Mouse (Mus musculus): ENCODE results near the gene Ppp1r2.

Gene Ppp1r2

DNA sequence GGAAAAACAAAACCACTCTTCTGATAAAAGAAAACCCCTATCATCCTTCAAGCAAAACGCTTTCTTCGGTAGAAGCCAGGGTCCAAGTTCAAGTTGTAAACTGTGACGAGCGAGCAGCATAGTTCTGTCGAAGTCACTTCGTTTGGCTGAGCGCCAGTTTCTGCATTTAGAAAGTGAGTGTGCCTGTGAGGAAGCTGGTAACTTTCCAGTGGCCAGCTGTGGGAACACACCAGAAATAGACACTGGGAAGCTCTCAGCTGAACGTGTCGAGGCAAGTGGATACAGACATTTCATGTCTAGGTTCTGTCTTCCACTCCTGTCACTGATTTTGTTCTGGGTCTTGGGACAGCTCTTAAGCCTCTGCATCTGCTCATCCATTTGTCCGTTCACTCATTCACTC is 15.2 kb upstream of the Ppp1r2 start:
- peak; percentile 15 to 32 for DNase-seq

DNA sequence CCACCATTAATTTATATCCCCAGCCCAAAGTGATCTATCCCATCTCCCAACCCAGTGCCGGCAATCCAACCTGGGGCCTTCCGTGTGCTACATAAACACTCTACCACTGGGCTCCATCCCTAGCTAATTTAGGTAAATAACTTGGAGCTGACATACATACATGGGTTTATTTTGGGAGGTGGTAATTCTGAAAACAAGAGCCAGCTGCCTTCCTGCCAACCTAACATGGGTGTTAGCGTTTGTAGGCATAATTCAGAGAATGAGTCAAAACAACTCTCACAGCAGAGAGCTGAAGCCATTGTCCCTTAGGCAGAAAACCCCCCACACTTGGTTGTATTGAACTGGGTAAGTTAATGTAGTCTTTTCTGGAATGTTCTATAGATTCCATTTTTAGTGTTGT is 12.6 kb upstream of the Ppp1r2 start:
- no peak for DNase-seq

DNA sequence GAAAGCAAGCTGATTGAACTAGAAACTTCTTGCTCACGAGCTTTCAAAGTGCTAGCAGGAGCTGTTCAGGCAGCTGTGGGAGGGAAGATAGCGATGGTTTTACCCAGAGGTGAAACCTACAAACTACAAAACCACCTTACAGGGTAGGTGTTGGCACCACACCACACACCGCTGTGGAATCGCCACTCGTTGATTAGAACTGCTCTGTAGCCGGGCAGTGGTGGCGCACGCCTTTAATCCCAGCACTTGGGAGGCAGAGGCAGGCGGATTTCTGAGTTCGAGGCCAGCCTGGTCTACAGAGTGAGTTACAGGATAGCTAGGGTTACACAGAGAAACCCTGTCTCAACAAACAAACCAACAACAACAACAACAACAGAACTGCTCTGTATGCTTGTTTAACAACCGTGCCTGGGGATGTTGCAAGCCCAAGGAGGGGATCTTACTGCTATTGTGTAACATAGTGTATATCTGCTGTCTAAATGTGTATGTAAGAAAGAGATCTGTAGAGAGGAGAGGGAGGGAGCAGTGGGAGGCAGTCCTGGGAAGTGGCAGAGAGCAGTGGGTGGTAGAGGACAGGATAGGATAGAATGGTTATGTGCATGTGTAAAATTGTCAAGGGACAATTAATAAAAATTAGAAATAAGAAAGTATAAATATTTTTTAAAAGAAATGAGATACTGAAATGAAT is 11.9 kb upstream of the Ppp1r2 start:
- no peak for DNase-seq

DNA sequence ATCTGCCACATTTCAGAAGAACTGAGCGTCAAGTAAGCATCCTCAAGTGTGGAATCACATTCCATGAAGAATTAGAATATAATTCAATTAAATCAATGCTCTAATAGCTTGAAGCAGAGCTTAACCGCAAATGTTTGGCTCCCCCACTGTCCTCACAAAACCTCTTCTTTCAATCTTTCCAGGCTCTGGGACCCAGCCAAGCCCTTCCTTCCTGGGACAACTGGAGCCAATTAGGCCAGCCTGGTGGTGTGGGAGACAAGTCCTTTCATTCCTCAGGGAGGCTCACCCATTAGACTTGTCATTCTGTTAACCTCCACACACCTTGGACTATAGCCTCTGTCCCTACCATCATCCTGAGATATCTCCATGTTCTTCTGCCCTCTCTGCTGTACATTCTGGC is 6.9 kb upstream of the Ppp1r2 start:
- peak; percentile 24 to 63 for DNase-seq

DNA sequence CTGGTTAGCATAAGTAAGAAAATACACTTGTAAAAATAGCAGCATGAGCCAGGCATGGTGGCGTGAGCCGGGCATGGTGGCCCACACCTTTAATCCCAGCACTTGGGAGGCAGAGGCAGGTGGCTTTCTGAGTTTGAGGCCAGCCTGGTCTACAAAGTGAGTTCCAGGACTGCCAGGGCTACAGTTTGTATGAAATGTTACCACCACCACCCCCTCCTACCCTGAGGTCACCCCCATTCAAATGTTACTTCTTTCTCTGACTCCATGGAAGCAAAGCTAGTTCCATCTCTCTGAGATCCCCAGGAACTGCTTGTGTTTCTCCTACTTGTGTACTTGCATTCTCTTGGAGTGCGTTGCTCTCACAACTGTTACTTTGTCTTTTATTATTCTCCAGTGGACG is 5.1 kb upstream of the Ppp1r2 start:
- no peak for DNase-seq

DNA sequence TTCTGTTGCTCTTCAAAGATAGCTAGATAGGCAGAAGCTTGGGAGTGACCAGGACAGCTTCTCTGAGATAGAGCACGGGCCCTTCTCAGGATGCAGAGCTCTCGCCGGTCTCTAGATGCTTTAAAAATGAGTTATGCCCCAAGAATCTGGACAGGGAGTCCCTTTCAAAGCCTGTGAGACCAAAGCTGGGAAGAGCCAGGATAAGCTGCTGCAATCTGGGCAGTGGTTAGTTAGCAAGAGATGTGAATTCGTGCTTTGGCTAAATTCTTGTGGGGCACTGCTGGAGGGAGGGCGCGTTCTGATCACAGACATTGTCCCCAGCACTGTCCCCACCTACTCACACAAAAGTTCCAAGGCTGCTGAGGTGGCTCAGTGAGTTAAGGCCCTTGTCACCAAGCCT is 3.5 kb upstream of the Ppp1r2 start:
- DNase-seq = no peak

DNA sequence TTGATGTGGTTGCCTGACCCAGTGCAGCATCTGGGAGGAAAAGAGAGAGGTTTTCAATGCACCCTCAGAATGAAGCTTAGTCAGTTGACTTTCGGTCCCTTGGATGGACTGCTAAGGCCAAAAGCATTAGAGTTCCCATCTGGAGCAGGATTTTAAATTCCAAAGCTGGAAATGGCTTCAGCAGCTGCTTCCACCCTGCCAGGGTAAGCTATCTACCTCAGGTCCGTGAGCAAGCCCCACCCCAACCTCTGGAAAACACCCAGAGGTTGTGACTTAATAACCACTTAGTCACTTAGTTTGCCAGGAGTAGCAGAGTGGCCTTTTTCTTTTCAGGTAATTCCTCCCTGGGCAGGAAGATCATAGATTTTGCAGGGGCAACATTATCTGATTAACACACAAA is 3.0 kb upstream of the Ppp1r2 start:
- DNase-seq = no peak

DNA sequence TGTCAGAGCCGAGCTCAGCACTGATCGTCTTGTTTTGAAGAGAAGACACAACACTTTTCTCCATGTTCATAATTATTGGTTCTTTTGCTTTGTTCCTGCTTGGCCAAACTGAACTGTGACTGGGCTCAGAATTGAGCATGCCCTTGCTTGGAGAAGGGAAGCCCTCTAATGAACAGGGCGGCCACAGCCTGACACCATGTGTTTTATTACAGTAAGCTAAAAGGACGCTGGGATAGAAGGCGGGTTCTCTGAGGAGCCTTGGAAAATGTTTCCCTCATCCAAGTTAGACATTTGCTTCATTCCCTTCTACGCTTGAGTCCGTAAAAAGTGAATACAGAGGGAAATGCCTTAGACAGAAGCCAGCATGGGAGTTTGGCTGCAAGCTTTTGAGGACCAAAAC is 1.9 kb upstream of the Ppp1r2 start:
- DNase-seq = no peak

DNA sequence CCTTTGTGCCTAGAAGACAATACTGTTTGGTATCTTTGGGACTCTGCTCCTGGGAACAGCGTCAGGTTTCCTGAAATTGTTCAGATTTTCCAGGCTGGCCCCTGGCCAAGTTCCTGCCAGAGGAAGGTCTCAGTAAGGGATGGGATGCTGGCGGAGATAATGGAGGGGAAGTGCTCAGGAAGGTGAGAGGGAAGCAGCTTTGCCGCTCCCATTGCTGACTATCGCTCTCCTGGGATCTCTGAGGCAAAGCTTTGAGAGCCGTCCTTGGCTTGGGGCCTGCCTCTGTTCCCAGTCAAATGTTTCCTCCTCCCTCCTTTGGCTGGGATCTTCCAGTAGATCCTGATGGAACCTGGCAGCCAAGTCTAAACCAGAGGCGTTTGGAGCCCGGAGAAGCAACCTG is 1.5 kb upstream of the Ppp1r2 start:
- DNase-seq = peak; percentile 68 to 72

DNA sequence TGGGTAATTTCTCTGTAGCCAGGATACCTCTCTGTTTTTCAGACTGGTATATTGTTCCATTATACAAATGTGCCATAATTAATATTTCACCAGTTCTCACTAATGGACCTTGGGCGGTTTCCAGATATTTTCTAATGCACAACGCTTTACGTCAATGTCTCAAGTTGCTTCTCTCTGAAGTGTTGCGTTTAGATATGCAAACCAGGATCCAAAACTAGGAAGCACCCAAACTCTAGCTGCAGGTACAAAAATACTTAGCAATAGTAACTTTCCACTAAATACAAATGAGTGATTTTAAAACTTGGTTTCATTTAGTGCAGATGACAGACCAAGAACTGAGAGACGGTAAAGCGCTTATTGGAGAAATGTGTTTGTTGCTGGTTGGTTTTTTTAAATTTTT is 993 bp downstream of the Ppp1r2 start:
- DNase-seq = peak in 1 of 2 experiments; percentile 13

DNA sequence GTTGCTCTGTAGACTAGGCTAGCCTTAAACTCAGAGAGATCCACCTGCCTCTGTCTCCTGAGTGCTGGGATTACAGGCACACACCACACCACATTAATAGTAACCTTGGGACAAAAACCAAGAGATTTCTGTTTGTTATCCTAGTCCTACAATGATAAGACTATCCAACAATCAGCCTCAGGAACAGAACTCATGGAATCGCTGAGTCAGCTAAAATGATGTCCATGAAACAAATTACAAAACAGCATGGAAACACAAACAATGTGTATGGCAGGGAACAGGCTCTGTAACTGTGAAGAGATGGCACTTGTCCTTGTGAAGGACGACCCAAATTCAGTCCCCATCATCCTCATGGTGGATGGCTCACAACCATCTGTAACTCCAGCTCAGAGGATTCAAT is 8.4 kb downstream of the Ppp1r2 start:
- no peak for DNase-seq

DNA sequence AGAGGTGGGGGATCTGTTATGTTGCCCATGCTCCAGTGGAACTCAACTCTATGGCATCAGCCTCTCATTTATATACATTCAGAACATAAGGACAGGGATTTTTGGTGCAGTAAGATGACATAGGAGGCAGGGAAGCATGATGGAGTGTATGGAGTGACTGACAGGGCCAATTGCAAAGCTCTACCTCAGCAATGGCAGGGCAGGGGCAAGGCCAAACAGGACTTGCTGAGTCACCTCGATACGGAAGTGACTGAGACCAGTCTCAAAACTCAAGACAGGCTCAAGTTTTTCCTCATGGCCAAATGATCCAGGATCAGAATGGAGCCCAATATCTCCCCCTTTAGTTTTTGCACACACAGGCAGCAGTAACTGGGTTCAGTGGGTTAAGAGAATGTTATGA is 18.9 kb downstream of the Ppp1r2 start:
- DNase-seq = no peak

DNA sequence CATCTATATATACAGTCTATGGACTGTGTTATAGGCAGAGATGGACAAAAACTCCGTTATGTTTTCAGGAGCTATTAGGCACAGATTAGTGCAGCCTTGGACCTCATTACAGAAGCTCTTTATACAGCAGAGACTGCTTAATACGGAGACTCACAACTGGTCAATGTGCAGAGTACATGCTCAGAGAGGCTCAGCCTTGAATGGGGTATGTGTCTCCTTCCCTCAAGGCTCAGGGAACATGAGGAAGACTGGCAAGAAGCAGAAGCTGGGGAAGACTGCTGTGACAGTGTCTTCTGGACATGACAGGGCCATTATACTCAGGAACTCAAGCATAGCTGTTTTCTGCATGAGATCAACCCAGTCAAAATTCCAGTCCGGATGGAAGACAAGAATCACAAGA is 19.4 kb downstream of the Ppp1r2 start:
- no peak for DNase-seq

DNA sequence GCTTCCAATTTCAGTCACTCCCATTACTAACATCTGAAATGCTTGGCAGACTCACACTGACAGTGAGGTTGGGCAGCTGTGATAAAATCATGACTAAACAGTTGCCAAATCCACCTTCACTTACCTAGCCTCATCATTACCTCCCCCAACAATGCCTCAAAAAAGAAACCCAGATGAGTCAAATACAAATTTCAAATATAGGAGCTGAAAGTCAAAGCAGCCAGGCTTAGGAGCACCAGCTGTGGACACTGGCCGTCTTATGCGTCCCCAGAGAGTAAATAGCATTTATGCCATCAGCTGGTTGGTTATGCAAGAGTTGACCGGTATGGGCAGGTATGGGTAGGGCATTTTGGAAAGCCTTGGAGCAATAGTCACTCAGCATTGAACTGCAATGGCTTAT is 25.7 kb downstream of the Ppp1r2 start:
- DNase-seq = no peak

DNA sequence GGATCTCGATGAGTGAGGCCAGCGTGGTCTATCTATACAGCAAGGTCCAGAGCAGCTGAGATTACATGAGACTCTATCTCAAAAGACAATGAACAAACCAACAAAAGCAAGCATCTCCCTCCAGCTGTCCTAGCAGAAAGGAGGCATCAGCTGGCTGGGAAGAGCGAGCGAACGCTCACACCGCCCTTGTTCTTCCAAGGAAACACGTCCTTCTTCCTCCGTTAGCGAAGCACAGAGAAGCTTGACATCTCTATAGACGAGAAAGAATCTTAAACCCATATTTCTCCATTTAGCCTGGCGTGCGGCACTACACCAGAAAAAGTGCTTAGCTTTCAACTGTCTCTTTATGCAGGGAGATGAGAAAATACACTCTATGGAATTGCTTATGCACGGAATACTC is 26.4 kb downstream of the Ppp1r2 start:
- no peak for DNase-seq

DNA sequence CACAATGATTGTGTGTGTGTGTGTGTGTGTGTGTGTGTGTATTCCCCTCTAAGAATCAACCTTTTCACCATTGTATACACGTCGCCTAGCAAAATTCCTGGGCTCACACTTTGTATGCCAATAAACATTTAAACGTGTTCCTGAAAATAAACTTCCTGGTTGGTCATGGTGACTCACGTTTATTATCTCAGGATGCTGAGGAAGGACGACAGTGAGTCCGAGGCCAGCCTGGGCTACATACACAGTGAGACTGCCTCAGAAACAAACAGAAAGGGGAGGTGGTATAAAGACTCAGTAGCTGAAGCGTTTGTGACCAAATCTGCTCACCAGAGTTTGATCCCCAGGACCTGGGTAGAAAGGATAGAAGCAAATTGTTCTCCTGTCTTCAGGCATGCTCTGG is 27.6 kb downstream of the Ppp1r2 start:
- DNase-seq = no peak

DNA sequence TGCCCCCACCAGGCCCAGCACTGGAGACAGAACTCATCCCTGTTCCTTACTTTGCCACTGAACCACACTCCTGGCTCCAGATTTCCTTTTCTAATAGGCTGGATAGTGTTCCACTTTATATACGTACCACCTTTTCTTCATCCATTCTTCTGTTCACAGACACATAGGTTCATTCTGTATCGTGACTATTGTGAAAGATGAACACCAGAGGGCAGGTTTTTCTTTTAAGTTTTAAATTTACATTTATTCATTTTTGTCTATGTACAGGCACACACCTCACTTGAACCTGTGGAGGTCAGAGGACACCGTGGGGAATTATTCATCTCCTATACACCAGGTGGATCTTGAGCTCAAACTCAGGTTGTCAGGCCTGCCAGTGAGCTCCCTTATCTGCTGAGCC is 31.0 kb downstream of the Ppp1r2 start:
- no peak for DNase-seq

DNA sequence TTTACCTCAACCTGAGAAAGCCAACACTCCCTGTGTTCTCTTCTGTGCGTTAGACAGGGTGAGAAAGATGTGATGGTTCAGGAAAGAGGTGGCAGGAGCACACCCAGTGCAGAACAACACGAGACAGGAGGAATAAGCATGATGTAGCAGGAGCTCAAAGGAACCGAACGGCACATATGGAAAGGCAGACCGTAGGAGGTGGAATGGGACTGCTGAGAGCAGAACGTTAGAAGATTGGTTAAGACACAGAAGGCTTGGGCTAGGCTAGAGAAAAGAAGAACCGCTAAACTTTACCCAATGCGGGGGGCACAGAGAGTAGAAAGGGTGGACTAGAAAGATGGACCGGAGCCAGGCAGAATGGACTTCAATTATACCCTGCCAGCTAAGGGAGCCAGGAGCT is 33.6 kb downstream of the Ppp1r2 start:
- no peak for DNase-seq

DNA sequence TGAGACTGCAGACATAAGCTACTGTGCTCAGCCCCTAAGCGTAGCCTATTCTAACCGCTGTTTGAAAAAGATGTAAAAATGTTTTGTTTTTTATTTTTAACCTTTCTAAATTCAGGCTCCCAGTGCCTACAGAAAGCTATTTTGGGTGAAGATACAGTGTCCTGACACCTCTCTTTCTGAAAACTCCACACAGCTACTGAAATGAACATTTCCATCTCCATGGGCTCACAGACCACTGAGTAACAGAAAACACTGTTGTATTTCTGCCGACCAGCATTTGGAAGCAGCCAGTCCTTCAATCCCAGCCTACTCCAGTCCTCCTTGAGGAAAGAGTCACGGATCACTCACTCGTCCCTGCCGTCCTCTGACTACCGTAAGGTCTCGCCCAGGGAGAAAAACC is 34.5 kb downstream of the Ppp1r2 start:
- no peak for DNase-seq

DNA sequence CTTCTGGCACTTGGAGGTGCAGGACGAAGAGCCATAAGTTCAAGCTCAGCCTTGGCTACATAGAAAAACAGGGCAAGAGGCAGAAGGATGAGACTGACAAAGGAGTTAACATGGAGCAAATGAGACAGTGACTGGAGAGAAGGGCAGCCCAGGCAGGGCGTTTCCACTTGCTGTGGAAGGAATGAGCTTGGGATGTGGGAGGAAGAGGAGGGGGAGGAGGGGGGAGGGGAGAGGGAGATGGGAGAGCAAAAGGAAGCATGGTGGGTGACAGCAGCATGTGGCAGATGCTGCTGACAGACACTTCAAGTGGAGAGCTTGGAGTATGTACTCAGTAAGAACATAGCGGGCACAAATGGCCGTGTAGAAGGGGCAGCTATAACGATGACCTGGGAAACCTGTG is 36.8 kb downstream of the Ppp1r2 start:
- no peak for DNase-seq

DNA sequence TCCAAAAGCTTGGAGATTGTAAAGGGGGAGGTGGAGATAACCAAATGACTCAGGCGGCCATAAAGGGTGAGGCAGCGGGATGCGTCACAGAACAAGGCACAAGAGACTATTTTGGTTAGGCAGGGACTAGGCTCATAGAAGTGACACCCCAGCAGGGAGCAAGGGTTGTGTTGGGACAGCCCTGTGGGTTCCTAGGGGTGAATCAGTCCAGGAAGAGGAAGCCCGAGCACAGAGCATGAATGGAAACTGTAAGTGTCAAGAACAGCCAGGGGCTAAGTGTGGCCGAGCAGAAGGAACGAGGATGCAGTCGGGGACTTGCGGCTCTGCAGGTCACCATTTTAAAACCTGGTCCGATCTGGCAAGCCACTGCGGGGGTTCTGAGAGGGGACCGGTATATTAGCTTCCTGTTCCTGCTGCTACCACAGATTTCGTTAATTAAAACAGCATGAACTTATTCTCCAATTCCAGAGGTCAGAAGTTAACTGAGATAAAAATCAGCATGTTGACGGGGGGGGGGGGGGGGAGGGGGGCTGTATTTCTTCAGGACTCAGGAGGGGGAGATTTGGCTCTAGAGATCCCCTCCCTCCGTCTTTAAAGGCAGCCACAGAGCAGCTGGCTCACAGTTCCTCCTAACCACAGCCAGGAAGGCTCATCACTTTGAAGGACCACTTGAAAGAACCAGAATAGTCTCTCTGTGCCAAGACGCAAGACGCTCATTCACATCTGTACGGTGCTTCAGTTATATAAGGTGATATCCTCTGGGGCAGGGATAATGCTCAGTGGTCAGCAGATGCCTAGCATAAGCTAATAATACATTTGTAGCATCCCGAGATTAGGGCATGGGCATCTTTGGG is 39.4 kb downstream of the Ppp1r2 start:
- peak; percentile 18 to 26 for DNase-seq

DNA sequence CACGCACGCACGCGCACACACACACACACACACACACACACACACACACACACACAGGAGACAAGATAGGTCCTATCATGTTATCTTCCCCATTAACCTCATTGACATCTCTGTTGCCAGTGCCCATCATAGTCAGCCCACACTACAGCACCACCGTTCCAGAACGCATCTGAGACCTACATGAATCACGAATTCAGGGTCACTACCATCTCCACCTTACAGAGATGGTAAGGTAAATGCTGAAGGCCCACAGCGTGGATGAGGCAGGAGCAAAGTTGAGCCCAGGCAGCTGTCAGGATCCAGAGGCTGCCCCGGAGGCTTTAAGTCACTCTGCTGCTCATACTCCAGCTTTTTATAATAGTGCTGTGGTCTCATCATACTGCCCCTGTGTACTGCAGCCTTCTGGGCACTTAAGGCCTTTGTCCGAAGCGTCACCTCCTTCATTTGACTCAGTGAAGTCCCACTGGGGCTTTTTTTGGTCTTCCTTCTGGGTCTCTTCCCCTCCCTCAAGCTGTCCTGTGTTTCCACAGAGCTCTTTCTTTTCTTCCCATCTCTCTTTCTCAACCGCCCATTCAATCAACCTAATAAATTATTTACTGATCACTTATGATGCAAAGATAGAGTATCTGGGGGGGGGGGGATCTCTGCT is 40.1 kb downstream of the Ppp1r2 start:
- DNase-seq = no peak

DNA sequence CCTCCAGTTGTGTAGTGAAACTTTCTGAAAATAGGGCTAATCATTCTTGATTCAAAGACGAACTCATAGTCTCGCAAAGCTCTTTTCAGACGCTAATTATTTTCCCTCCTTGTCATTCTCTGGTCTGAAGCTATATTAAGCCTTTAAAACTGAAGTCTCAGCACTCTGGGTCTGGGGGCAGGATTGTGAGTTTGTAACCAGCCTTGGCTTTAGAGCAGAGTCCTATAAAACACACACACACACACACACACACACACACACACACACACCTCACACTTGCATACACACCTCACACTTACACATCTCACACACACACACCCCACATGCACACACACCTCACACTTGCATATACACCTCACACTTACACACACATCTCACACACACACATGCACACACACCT is 40.7 kb downstream of the Ppp1r2 start:
- DNase-seq = no peak

Measured in cerebellum, postnatal 14 days (tissue).